Mouse (Mus musculus) Patski (cell line): Measurements from ENCODE around the gene Coa3. TPM values are rescaled to one million over a fixed set of nuclear protein-coding genes. Genes with fewer than 3 reads are reported as not detected.

Experiments used
- ATAC-seq: fragments of 100-300 bp; one replicate; pipeline ENCODE4 v1.8.0; 2021
- CTCF ChIA-PET: fragments of 350-600 bp; sonication (Branson Sonifier 250); formaldehyde crosslinking; loops from one replicate; lab custom pipeline; 2022; ENCODE audit warnings: inconsistent platforms; lab: Charles Lee
- POLR2A ChIA-PET: fragments of 350-600 bp; sonication (Branson Sonifier 250); formaldehyde crosslinking; loops from one replicate; lab custom pipeline; 2022; ENCODE audit warnings: antibody characterized with exemption, inconsistent platforms; lab: Charles Lee
- DNase-seq: peaks from one replicate; pipeline ENCODE4 v3.0.0-alpha.2; 2011; ENCODE audit warnings: low read depth, low spot score
- H3K27me3 ChIP-seq: fragments of 371-371 bp; one replicate; pipeline ENCODE4 v1.5.1; 2021
- CTCF ChIP-seq: fragments of 100-300 bp; IDR thresholded peaks from one replicate; pipeline ENCODE4 v1.5.1; 2021
- in situ Hi-C: fragments of 300-500 bp; cut with MboI; formaldehyde crosslinking; loops from 3 replicates; pipeline ENCODE4 v1.11.1; 2018; ENCODE audit warnings: low pct_unique_long_range_greater_than_20kb, mixed read lengths
- polyA plus RNA-seq: library from polyadenylated mRNA; unstranded; gene quantifications from one replicate; pipeline ENCODE4 v1.2.3, GENCODE M21; 2021

Coa3 gene
- polyA plus RNA-seq, 1 experiment from 2014 or later, result 118 TPM

DNA sequence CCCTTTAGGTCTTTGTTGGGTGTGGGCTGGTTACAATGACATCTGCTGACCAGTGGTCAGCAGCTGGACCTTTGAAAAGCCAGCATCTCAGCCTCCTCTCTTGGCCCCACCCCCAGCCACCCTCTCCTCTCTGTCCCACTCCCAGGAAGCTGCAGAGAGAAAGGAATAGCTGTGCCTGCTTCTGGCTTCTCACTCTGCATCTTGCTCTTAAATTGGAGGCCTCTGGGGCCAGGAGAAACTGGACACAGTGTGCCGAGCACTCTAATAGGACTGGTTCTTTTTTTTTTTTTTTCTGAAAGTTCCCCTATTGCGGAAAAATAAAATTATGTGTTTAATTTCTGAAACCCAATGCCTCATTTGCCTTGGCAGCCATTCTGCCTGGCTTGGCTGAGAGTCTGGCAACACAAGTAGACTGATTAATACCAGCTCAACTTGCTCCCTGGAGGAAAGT lies 48.8 kb downstream of the Coa3 start:
- no peaks in the 10 kb centered on the region for H3K27me3 ChIP-seq
- ATAC-seq (no peak), DNase-seq (no peak)
- ChIA-PET CTCF (interaction anchor here (1.1 to 2.0 kb wide), 2 partner anchors 11 to 16 kb away, joined by 4 to 8 read pairs; partner anchors contain the start of gene Ramp2), POLR2A (interaction anchor here (0.8 to 0.9 kb wide), 4 partner anchors 22 to 168 kb away, joined by 3 to 4 read pairs (median 4); partner anchors contain the start of gene Wnk4)
- TF ChIP-seq CTCF, result no peak
- in situ Hi-C loops, result no loop called here

DNA sequence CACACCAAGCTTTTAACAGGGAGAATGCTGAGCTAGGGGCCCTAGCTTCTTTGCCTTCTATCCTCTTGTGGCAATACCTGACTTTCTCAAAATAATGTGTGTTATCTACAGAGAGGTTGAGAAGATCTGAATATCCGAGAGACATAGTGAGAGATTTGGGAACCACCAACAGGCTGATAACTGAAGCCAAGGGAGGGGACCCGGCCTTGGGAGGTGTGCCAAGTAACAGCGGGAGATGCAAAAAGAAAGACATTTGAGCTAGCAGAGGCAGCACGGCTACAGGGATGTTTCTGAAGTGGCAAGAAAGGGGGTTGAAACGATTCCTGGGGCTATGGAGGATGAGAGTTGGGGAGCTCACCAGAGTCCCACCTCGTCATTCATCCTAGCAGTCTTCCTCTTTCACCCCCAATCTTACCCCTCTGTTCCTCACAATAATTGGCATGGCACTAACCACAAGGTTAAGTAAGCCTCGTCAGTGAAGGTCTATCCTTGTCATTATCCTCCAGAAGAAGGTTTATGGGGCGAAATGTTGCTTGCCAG lies 49.5 kb downstream of the Coa3 start:
- no peaks in the 10 kb centered on the region for H3K27me3 ChIP-seq
- DNase-seq (no peak), ATAC-seq (no peak)
- POLR2A ChIA-PET, result interaction anchor here (0.8 kb wide), 1 partner anchor 32 kb away, joined by 3 read pairs; no protein-coding TSS in a partner anchor
- in situ Hi-C loops, result no loop called here
- CTCF ChIA-PET, result interaction anchor here (1.0 to 2.0 kb wide), 4 partner anchors 10 to 22 kb away, joined by 3 to 8 read pairs (median 4); partner anchors contain the start of gene Ramp2
- TF ChIP-seq CTCF, result no peak

Other genes with a start within 250 kb of the Coa3 start
- gene Naglu, start 209.1 kb downstream of the Coa3 start, polyA plus RNA-seq, result 46.4 TPM
- gene Hsd17b1, start 200.7 kb downstream of the Coa3 start, polyA plus RNA-seq, result 0.83 TPM
- gene Coasy, start 196.5 kb downstream of the Coa3 start, polyA plus RNA-seq, result 45.7 TPM
- 44.5 TPM for gene Mlx, start 191.8 kb downstream of the Coa3 start, polyA plus RNA-seq
- 20.6 TPM for gene Psmc3ip, start 183.7 kb downstream of the Coa3 start, polyA plus RNA-seq
- gene Retreg3, start 159.2 kb downstream of the Coa3 start, polyA plus RNA-seq, result 72.2 TPM
- gene Tubg1, start 159.2 kb downstream of the Coa3 start, polyA plus RNA-seq, result 70.2 TPM
- 3.5 TPM for gene Tubg2, start 123.2 kb downstream of the Coa3 start, polyA plus RNA-seq
- 10.8 TPM for gene Cntnap1, start 108.6 kb downstream of the Coa3 start, polyA plus RNA-seq
- gene Plekhh3, start 107.8 kb downstream of the Coa3 start, polyA plus RNA-seq, result 33.3 TPM
- 0.95 TPM for gene Ccr10, start 103.7 kb downstream of the Coa3 start, polyA plus RNA-seq
- gene Ezh1, start 52.7 kb downstream of the Coa3 start, polyA plus RNA-seq, result 52.0 TPM
- gene Ramp2, start 33.1 kb downstream of the Coa3 start, polyA plus RNA-seq, result 27.3 TPM
- gene Vps25, start 25.4 kb downstream of the Coa3 start, polyA plus RNA-seq, result 104 TPM
- gene Wnk4, start 18.5 kb downstream of the Coa3 start, polyA plus RNA-seq, result 53.9 TPM
- 1.0 TPM for gene Cntd1, start 102 bp downstream of the Coa3 start, polyA plus RNA-seq
- 203 TPM for gene Becn1, start 23.2 kb upstream of the Coa3 start, polyA plus RNA-seq
- 101 TPM for gene Psme3, start 37.1 kb upstream of the Coa3 start, polyA plus RNA-seq
- 2.3 TPM for gene Aoc2, start 45.9 kb upstream of the Coa3 start, polyA plus RNA-seq
- 0.04 TPM for gene Aoc3, start 51.5 kb upstream of the Coa3 start, polyA plus RNA-seq
- gene G6pc, start 88.4 kb upstream of the Coa3 start, polyA plus RNA-seq, result not detected
- gene Aarsd1, start 138.5 kb upstream of the Coa3 start, polyA plus RNA-seq, result 47.2 TPM
- 7.6 TPM for gene Gm27029, start 145.7 kb upstream of the Coa3 start, polyA plus RNA-seq
- 26.1 TPM for gene Rundc1, start 146.0 kb upstream of the Coa3 start, polyA plus RNA-seq
- gene Ptges3l, start 146.2 kb upstream of the Coa3 start, polyA plus RNA-seq, result 28.1 TPM
- gene Rpl27, start 163.2 kb upstream of the Coa3 start, polyA plus RNA-seq, result 391 TPM
- 39.5 TPM for gene Ifi35, start 169.3 kb upstream of the Coa3 start, polyA plus RNA-seq
- 22.6 TPM for gene Rnd2, start 185.9 kb upstream of the Coa3 start, polyA plus RNA-seq
- gene Vat1, start 187.1 kb upstream of the Coa3 start, polyA plus RNA-seq, result 202 TPM